In genomic region chr11:50211322-50212059, GRCm38 (mm10) we compare ENCODE assay signal across 8 mouse cellular contexts. TPM values are rescaled to one million over a fixed set of nuclear protein-coding genes. Genes with fewer than 3 reads are reported as not detected.
DNase-seq lines count a peak whose midpoint lies in the region; ATAC-seq lines count a peak whose summit lies in the region.

No protein-coding gene starts in this region.

- no peaks in the 10 kb centered on the region for H3K9me3 ChIP-seq in megakaryocyte, embryonic 14.5 days
- no peaks in the 10 kb centered on the region for H3K9me3 ChIP-seq in liver, embryonic 11.5 days (ENCODE audit: control insufficient read depth, low read length)

- H3K27me3 ChIP-seq in megakaryocyte, embryonic 14.5 days (replicated peaks), result no peaks in the 10 kb centered on the region
- H3K27me3 ChIP-seq in liver, embryonic 11.5 days (replicated peaks; ENCODE audit: control insufficient read depth, insufficient read depth, low read length), result no peaks in the 10 kb centered on the region

- peak overlapping the region; percentile 96 for H3K27ac ChIP-seq in liver, embryonic 11.5 days (ENCODE audit: low read depth, low read length)

- H3K4me2 ChIP-seq in liver, embryonic 11.5 days, result peak overlapping the region; percentile 80

- peak overlapping the region; percentile 91 for H3K9ac ChIP-seq in liver, embryonic 11.5 days (ENCODE audit: low read depth, low read length)

- peak overlapping the region; percentile 97 for H3K4me3 ChIP-seq in megakaryocyte, embryonic 14.5 days (replicated peaks)
- peak overlapping the region; percentile 86 for H3K4me3 ChIP-seq in liver, embryonic 11.5 days (ENCODE audit: low read depth, low read length)

- peaks cover 37% of the 10 kb centered on the region for H3K36me3 ChIP-seq in megakaryocyte, embryonic 14.5 days (replicated peaks; ENCODE audit: low read length)
- peaks cover 12% of the 10 kb centered on the region for H3K36me3 ChIP-seq in liver, embryonic 11.5 days (ENCODE audit: control insufficient read depth, insufficient read depth, low read length)

- ATAC-seq in cerebellum, adult (ENCODE audit: insufficient number of reproducible peaks, low FRiP score, low TSS enrichment), result no peak
- ATAC-seq in megakaryocyte, adult 5-6 weeks (ENCODE audit: poor library complexity, severe bottlenecking), result no peak
- no peak for ATAC-seq in liver, embryonic 11.5 days (replicated peaks; ENCODE audit: low FRiP score)

- peak; percentile 32 for DNase-seq in cerebellum, adult 11-12 months
- DNase-seq in liver, embryonic 11.5 days (ENCODE audit: low spot score), result no peak
- DNase-seq in Muller cell, postnatal 12 days (ENCODE audit: inconsistent ontology term), result no peak
- no peak for DNase-seq in frontal cortex, adult 2 months (ENCODE audit: extremely low spot score in 1 of 2, low spot score in 1 of 2)
- no peak for DNase-seq in kidney, postnatal 10 days

- H3K4me1 ChIP-seq in megakaryocyte, embryonic 14.5 days, result peaks cover 76% of the 10 kb centered on the region
- peaks cover 28% of the 10 kb centered on the region for H3K4me1 ChIP-seq in liver, embryonic 11.5 days (replicated peaks; ENCODE audit: control insufficient read depth, insufficient read depth, low read length)

- 82% methylated on average over 3 of the region's 3 CpGs for WGBS in liver, embryonic 11.5 days

RNA-seq across cellular contexts. Expression of gene Mgat4b, which starts 0.8 kb away (rescaled TPM):
- 119 and 130 TPM in 2 replicates for polyA plus RNA-seq in megakaryocyte, embryonic 14.5 days (2012; ENCODE audit: insufficient read depth, low replicate concordance)
- total RNA-seq in megakaryocyte, adult 5-6 weeks (2015), result 17.1 and 22.2 TPM in 2 replicates
- 9.1 and 12.1 TPM in 2 replicates for total RNA-seq in megakaryocyte, adult 5-6 weeks (2017)
- polyA plus RNA-seq in liver, embryonic 11.5 days (2014; fragmentation: Nextera tagmentation; extraction: Ambion mirVana), result 22.3 and 25.4 TPM in 2 replicates
- polyA plus RNA-seq in frontal cortex, adult 2 months (2012; rRNA removed), result 57.7 and 59.8 TPM in 2 replicates

RNA-seq across cellular contexts. Expression of gene Sqstm1, which starts 0.9 kb away (rescaled TPM):
- 154 and 155 TPM in 2 replicates for polyA plus RNA-seq in megakaryocyte, embryonic 14.5 days (2012; ENCODE audit: insufficient read depth, low replicate concordance)
- total RNA-seq in megakaryocyte, adult 5-6 weeks (2015), result 51.8 and 56.7 TPM in 2 replicates
- total RNA-seq in megakaryocyte, adult 5-6 weeks (2017), result 298 and 386 TPM in 2 replicates
- 176 and 177 TPM in 2 replicates for polyA plus RNA-seq in liver, embryonic 11.5 days (2014; fragmentation: Nextera tagmentation; extraction: Ambion mirVana)
- polyA plus RNA-seq in frontal cortex, adult 2 months (2012; rRNA removed), result 334 and 368 TPM in 2 replicates

RNA-seq across cellular contexts. Expression of gene Ltc4s, which starts 26.9 kb away (rescaled TPM):
- polyA plus RNA-seq in megakaryocyte, embryonic 14.5 days (2012; ENCODE audit: insufficient read depth, low replicate concordance), result 10.5 and 22.9 TPM in 2 replicates
- total RNA-seq in megakaryocyte, adult 5-6 weeks (2015), result not detected in 2 replicates
- total RNA-seq in megakaryocyte, adult 5-6 weeks (2017), result 0.66 TPM in 1 of 2 replicates, not detected in the other
- 0.82 and 2.6 TPM in 2 replicates for polyA plus RNA-seq in liver, embryonic 11.5 days (2014; fragmentation: Nextera tagmentation; extraction: Ambion mirVana)
- 25.2 and 27.1 TPM in 2 replicates for polyA plus RNA-seq in frontal cortex, adult 2 months (2012; rRNA removed)

RNA-seq across cellular contexts. Expression of gene Mrnip, which starts 37.2 kb away (rescaled TPM):
- 3.7 TPM in 1 of 2 replicates, not detected in the other for polyA plus RNA-seq in megakaryocyte, embryonic 14.5 days (2012; ENCODE audit: insufficient read depth, low replicate concordance)
- 7.6 and 9.2 TPM in 2 replicates for total RNA-seq in megakaryocyte, adult 5-6 weeks (2015)
- total RNA-seq in megakaryocyte, adult 5-6 weeks (2017), result 7.5 and 11.6 TPM in 2 replicates
- 13.9 and 18.7 TPM in 2 replicates for polyA plus RNA-seq in liver, embryonic 11.5 days (2014; fragmentation: Nextera tagmentation; extraction: Ambion mirVana)
- polyA plus RNA-seq in frontal cortex, adult 2 months (2012; rRNA removed), result 23.7 and 25.1 TPM in 2 replicates
